Mouse (Mus musculus) embryonic facial prominence, embryonic 11.5 days (tissue): ENCODE measurements around the gene Osgep. TPM values are rescaled to one million over a fixed set of nuclear protein-coding genes. Genes with fewer than 3 reads are reported as not detected.
"Not testable (repeated sequence)": the region's sequence is repeated elsewhere in the genome, so short reads cannot be mapped to it uniquely, and the experiment has no call there.

Source experiments
- ATAC-seq: fragments of 200-750 bp; cut with Nextera tagmentation; replicated peaks from 2 replicates; pipeline ENCODE4 v1.8.0; 2017; ENCODE audit warnings: low read depth; ENCODE audit not compliant: insufficient number of reproducible peaks, low FRiP score, low TSS enrichment
- DNase-seq: peaks from one replicate; pipeline ENCODE4 v3.0.0-alpha.2; 2015; ENCODE audit warnings: low spot score
- H3K27ac ChIP-seq: fragments of 300-500 bp; sonication (generic); replicated peaks from 2 replicates; pipeline ENCODE4 v1.5.1; 2014; ENCODE audit warnings: mild to moderate bottlenecking, low read depth, low read length, control low read depth
- H3K27me3 ChIP-seq: fragments of 300-500 bp; sonication (generic); 2 replicates; pipeline ENCODE4 v1.6.1; 2014; ENCODE audit warnings: mild to moderate bottlenecking, low read length, moderate library complexity, mixed read lengths; ENCODE audit not compliant: control insufficient read depth, insufficient read depth
- H3K36me3 ChIP-seq: fragments of 300-500 bp; sonication (generic); replicated peaks from 2 replicates; pipeline ENCODE4 v1.6.1; 2014; ENCODE audit warnings: low read depth, mild to moderate bottlenecking, low read length, moderate library complexity, mixed read lengths; ENCODE audit not compliant: control insufficient read depth, insufficient read depth
- H3K4me1 ChIP-seq: fragments of 300-500 bp; sonication (generic); 2 replicates; pipeline ENCODE4 v1.6.1; 2014; ENCODE audit warnings: low read length, mixed read lengths; ENCODE audit not compliant: control insufficient read depth, insufficient read depth
- H3K4me2 ChIP-seq: fragments of 300-500 bp; sonication (generic); 2 replicates; pipeline ENCODE4 v1.6.1; 2014; ENCODE audit warnings: low read depth, mild to moderate bottlenecking, control low read depth, low read length, moderate library complexity
- H3K4me3 ChIP-seq: fragments of 300-500 bp; sonication (generic); 2 replicates; pipeline ENCODE4 v1.5.1; 2014; ENCODE audit warnings: low read depth, low read length, control low read depth
- H3K9ac ChIP-seq: fragments of 300-500 bp; sonication (generic); replicated peaks from 2 replicates; pipeline ENCODE4 v1.6.1; 2014; ENCODE audit warnings: mild to moderate bottlenecking, control low read depth, low read length
- H3K9me3 ChIP-seq: fragments of 300-500 bp; sonication (generic); replicated peaks from 2 replicates; pipeline ENCODE4 v1.6.1; 2016; ENCODE audit warnings: mild to moderate bottlenecking, low read length, inconsistent platforms, mixed read lengths; ENCODE audit not compliant: control insufficient read depth
- WGBS: fragments of 180-500 bp; shearing (Covaris S2); extraction: QIAGEN DNeasy Blood & Tissue Kit; methylation state at CpG from one replicate; pipeline ENCODE4 v1.1.7; 2014; 5-methylcytosine and 5-hydroxymethylcytosine counted together
- polyA plus RNA-seq: library from polyadenylated mRNA; unstranded; fragments of >200 nt; fragmentation: Nextera tagmentation; extraction: Ambion mirVana; gene quantifications from 2 replicates; pipeline ENCODE4 v1.2.1, GENCODE M21; 2014

Osgep gene
- polyA plus RNA-seq, 1 experiment from 2014 or later = 208 TPM

DNA sequence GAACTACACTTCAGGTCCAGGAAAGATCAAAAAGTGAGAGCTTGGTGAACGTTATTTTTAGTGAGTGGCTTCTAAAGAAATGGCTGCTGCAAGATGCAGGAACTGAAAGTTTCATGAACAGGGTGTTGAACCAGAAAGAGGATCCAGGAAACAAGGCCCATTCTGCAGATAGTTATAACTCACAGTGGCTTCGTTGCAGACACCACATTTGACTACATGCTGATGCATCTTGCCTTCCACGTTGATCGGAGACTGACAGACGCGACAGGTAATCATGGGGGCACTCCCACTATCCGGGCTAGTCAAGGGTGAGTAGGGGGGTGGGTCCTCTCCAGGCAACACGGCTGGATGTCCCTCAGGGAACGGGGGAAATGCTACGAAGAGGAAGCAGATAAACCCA is 5.3 kb upstream of the Osgep start:
- Histone ChIP-seq H3K9me3 (no peaks in the 10 kb centered on the region), H3K4me2 (peak overlapping the region; percentile 82), H3K9ac (peak overlapping the region; percentile 93), H3K36me3 (peaks cover 10% of the 10 kb centered on the region; the same call in 1 of the 2 replicates), H3K4me1 (no peaks in the 10 kb centered on the region), H3K27ac (no peak overlapping the region), H3K27me3 (no peaks in the 10 kb centered on the region), H3K4me3 (peak overlapping the region; percentile 94)
- no peak for DNase-seq
- WGBS = 19% methylated on average over 10 of the region's 10 CpGs
- ATAC-seq = no peak

DNA sequence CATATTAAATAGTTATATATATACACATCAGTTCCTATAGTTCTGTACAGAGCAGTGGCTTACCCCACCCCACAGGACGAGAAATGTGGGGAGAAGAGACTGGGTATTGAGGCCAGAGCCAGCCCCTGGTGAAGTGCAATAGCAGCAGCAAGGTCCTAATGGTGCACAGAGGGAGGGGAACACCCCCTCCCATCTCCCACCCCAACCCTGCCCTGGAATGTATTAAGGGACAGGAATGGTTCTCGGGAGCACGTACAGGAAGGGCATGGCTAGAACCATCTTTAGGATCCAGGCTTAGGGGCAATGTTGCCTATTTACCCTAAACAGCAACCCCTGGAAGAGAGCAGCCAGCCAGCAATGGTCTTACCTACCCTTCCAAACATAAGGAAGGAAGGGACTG is 2.7 kb upstream of the Osgep start:
- Histone ChIP-seq H3K4me3 (no peak overlapping the region), H3K27me3 (no peaks in the 10 kb centered on the region), H3K9ac (no peak overlapping the region), H3K9me3 (no peaks in the 10 kb centered on the region), H3K4me1 (no peaks in the 10 kb centered on the region), H3K4me2 (no peak overlapping the region), H3K27ac (no peak overlapping the region), H3K36me3 (peaks cover 10% of the 10 kb centered on the region; the same call in 1 of the 2 replicates)
- no peak for ATAC-seq
- no peak for DNase-seq
- 67% methylated on average over 3 of the region's 3 CpGs for WGBS

DNA sequence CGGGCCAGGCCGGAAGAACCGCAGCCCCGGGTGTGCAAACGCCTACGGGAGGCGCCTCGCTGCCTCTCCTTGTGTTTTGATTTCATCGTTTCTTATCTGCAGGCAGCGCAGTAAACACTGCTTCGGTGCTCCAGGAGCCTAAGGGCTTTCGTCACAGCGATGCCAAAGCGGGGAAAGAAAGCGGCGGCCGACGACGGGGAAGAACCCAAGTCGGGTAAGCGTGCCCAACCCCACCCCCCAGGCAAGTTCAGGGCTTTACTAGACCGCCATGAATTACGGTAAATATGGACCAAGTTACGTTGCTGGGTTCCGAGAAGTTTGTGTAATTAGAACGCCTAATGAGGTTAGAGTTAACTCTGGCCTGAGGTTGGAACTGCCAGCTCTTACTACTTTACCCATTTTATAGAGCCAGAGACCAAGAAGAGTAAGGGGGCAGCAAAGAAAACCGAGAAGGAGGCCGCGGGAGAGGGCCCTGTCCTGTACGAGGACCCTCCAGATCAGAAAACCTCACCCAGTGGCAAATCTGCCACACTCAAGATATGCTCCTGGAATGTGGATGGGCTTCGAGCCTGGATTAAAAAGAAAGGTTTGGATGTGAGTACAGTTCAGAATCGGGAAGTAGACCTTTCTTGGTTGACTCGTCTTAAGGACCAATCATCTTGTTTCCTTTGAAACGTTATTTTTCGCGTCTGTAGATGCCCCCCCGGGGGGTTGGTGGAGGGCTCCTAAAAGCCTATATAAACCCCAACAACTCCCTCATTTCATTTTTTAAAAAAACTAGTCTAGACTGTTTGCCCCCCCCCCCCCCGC is 623 bp upstream of the Osgep start:
- peak; percentile 41 for DNase-seq
- Histone ChIP-seq H3K36me3 (peaks cover 10% of the 10 kb centered on the region; the same call in 1 of the 2 replicates), H3K4me2 (peak overlapping the region; percentile 64), H3K27ac (peak overlapping the region; percentile 90), H3K27me3 (no peaks in the 10 kb centered on the region), H3K9me3 (no peaks in the 10 kb centered on the region), H3K4me1 (no peaks in the 10 kb centered on the region), H3K4me3 (peak overlapping the region; percentile 84), H3K9ac (peak overlapping the region; percentile 95)
- peak; percentile 12; the same call in 1 of the 2 replicates for ATAC-seq
- 2% methylated on average over 38 of the region's 38 CpGs for WGBS

DNA sequence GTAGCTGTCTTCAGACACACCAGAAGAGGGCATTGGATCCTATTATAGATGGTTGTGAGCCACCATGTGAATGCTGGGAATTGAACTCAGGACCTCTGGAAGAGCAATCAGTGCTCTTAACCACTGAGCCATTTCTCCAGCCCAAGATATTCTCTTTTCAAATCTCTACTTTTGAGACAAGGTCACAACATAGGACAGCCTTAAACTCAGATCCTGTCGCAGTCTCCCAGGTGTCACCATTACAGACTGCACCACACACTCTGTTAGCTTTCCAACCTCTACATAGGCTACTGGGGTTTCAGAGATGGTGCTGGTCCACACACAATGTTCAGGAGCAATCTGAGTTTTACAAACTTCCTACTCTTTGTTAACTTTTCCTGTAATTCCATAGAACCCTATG is 1.3 kb downstream of the Osgep start:
- WGBS = 83% methylated on average over 1 of the region's 1 CpGs
- ATAC-seq, DNase-seq: not testable (repeated sequence)

DNA sequence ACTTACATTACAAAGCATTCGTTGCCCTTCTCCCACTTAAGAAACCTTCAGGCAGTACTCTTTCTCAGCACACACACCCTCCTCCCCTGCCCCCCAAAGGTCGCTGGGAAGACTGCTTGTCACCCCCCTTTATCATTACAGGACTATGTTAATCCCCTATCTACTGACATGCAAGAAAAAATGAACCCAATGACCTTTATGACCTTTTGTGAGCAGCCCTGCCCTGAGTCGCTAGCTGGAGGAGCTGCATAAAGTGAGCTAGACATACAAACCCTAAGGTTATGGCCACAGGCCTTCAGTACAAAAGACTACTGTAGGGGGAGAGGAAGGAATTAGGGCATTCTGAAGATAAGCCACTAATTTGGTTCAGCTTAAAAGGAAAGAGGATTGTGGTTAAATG is 13.3 kb downstream of the Osgep start:
- no peak overlapping the region for H3K9ac ChIP-seq
- 35% methylated on average over 3 of the region's 3 CpGs for WGBS
- peaks cover 2% of the 10 kb centered on the region; the same call in 1 of the 2 replicates for H3K36me3 ChIP-seq
- no peaks in the 10 kb centered on the region for H3K9me3 ChIP-seq
- no peak for DNase-seq
- no peak for ATAC-seq
- H3K4me3 ChIP-seq = no peak overlapping the region
- H3K27ac ChIP-seq = no peak overlapping the region
- no peaks in the 10 kb centered on the region for H3K4me1 ChIP-seq
- no peaks in the 10 kb centered on the region for H3K27me3 ChIP-seq
- H3K4me2 ChIP-seq = no peak overlapping the region

More for the DNA sequence above, 1.3 kb downstream of the Osgep start:
- Histone ChIP-seq H3K4me2 (peak overlapping the region; percentile 48), H3K4me3 (peak overlapping the region; percentile 84; the same call in 1 of the 2 replicates)
- not testable (repeated sequence) for H3K4me1 ChIP-seq, H3K9me3 ChIP-seq, H3K36me3 ChIP-seq, H3K27me3 ChIP-seq, H3K27ac ChIP-seq, H3K9ac ChIP-seq

DNA sequence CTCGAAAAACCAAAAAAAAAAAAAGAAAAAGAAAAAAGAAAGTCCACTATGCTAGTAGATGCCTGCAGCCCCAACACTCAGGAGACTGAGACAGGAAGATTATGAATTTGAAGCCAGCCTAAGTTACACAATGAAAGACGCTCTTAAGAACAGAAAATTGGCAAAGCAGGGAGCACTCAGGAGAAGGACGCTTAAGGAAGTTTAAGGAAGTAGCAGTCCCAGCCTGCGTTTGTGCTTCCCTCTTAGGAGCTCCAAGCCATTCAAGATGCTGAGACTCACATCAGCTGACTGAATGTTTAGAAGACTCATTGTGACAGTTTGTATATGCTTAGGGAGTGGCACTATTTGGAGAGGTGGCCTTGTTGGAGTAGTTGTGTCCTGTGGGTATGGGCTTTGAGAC is 16.6 kb downstream of the Osgep start:
- DNase-seq (no peak), ATAC-seq (no peak)
- Histone ChIP-seq H3K36me3 (no peaks in the 10 kb centered on the region), H3K4me3 (no peak overlapping the region), H3K9ac (no peak overlapping the region), H3K9me3 (no peaks in the 10 kb centered on the region), H3K4me2 (no peak overlapping the region), H3K27ac (no peak overlapping the region), H3K27me3 (no peaks in the 10 kb centered on the region), H3K4me1 (no peaks in the 10 kb centered on the region)
- WGBS = 80% methylated on average over 4 of the region's 4 CpGs

DNA sequence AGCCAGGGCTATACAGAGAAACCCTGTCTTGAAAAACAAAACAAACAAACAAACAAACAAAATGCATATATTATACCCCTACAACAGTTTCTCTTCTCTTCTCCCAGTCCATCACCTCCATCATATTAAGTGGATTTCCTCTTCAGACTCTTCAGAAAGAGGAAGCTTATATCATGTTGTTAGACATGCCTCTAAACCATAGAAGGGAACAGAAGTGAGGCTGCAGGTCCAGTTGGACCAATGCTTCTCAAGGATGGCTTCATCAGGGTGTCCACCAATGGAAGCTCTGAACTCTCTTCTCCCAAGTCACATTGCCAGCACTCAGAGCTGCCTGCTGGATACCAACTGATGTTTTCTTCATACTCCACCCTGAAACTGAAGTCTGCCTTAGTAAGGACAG is 19.4 kb downstream of the Osgep start:
- DNase-seq, H3K4me1 ChIP-seq, H3K27me3 ChIP-seq, H3K4me2 ChIP-seq, H3K4me3 ChIP-seq, H3K27ac ChIP-seq, H3K9ac ChIP-seq, H3K9me3 ChIP-seq, H3K36me3 ChIP-seq, ATAC-seq: not testable (repeated sequence)

DNA sequence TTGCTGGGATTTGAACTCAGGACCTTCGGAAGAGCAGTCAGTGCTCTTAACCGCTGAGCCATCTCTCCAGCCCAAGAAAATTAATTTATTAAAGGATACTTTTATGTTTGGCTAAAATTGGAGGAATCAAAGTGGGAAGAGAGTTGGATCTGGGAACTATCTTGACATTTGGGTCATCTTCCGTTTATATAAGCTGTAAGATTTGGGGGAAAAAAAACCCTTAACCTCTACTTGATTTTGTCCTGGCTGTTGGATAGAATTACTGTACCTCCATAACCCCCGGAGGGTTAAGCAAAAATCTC is 19.9 kb downstream of the Osgep start:
- no peak overlapping the region for H3K4me2 ChIP-seq
- ATAC-seq = no peak
- 83% methylated on average over 4 of the region's 4 CpGs for WGBS

More for the DNA sequence above, 19.9 kb downstream of the Osgep start:
- Histone ChIP-seq H3K27me3 (no peaks in the 10 kb centered on the region), H3K27ac (no peak overlapping the region), H3K9ac (no peak overlapping the region), H3K36me3 (no peaks in the 10 kb centered on the region), H3K4me3 (no peak overlapping the region), H3K9me3 (no peaks in the 10 kb centered on the region), H3K4me1 (no peaks in the 10 kb centered on the region)
- no peak for DNase-seq
